Mouse (Mus musculus): ENCODE data around the gene Megf6. TPM values are rescaled to one million over a fixed set of nuclear protein-coding genes. Genes with fewer than 3 reads are reported as not detected.
A peak's percentile ranks its signal among the peaks of the same experiment; 100 is the strongest.

The Megf6 gene
- polyA plus RNA-seq, 1 experiment from 2014 or later, result 31.5 TPM

- Histone ChIP-seq H3K4me3 (no peak overlapping the region), H3K9me3 (replicated peaks) (no peaks in the 10 kb centered on the region)
Measured at GRCm38 (mm10) chr4:154262071-154262470, 91.5 kb downstream of the Megf6 start.

GRCm38 (mm10) chr4:154267511-154267910, 97.0 kb downstream of the Megf6 start:
- H3K36me3 ChIP-seq, result no peaks in the 10 kb centered on the region; the same call in 1 of the 2 replicates
- H3K9me3 ChIP-seq (replicated peaks), result no peaks in the 10 kb centered on the region
- no peaks in the 10 kb centered on the region; the same call in 1 of the 2 replicates for H3K4me1 ChIP-seq (replicated peaks)
- 75% methylated on average over 6 of the region's 6 CpGs for WGBS
- H3K27me3 ChIP-seq, result no peaks in the 10 kb centered on the region
- H3K4me3 ChIP-seq, result no peak overlapping the region
- no peak overlapping the region for H3K27ac ChIP-seq
- H3K9ac ChIP-seq, result no peak overlapping the region
- ATAC-seq (replicated peaks; ENCODE audit: insufficient number of reproducible peaks, insufficient read depth, low FRiP score, low read depth), result no peak
- H3K4me2 ChIP-seq, result no peak overlapping the region

More at GRCm38 (mm10) chr4:154262071-154262470, 91.5 kb downstream of the Megf6 start:
- Histone ChIP-seq H3K27ac (no peak overlapping the region), H3K36me3 (no peaks in the 10 kb centered on the region; the same call in 1 of the 2 replicates), H3K27me3 (no peaks in the 10 kb centered on the region), H3K4me1 (replicated peaks) (no peaks in the 10 kb centered on the region), H3K9ac (no peak overlapping the region), H3K4me2 (no peak overlapping the region)
- WGBS, result 31% methylated on average over 4 of the region's 4 CpGs
- no peak for ATAC-seq (replicated peaks; ENCODE audit: insufficient number of reproducible peaks, insufficient read depth, low FRiP score, low read depth)

GRCm38 (mm10) chr4:154269520-154269919, 99.0 kb downstream of the Megf6 start:
- H3K4me2 ChIP-seq, result no peak overlapping the region
- peak; percentile 32; the same call in 1 of the 2 replicates for ATAC-seq (replicated peaks; ENCODE audit: insufficient number of reproducible peaks, insufficient read depth, low FRiP score, low read depth)
- H3K27ac ChIP-seq, result no peak overlapping the region
- no peaks in the 10 kb centered on the region; the same call in 1 of the 2 replicates for H3K4me1 ChIP-seq (replicated peaks)
- no peaks in the 10 kb centered on the region for H3K9me3 ChIP-seq (replicated peaks)
- H3K27me3 ChIP-seq, result no peaks in the 10 kb centered on the region
- WGBS, result 43% methylated on average over 10 of the region's 10 CpGs
- no peaks in the 10 kb centered on the region; the same call in 1 of the 2 replicates for H3K36me3 ChIP-seq
- H3K4me3 ChIP-seq, result no peak overlapping the region
- H3K9ac ChIP-seq, result no peak overlapping the region

GRCm38 (mm10) chr4:154273000-154273399, 102.5 kb downstream of the Megf6 start:
- Histone ChIP-seq H3K9ac (no peak overlapping the region), H3K9me3 (replicated peaks) (no peaks in the 10 kb centered on the region), H3K36me3 (no peaks in the 10 kb centered on the region; the same call in 1 of the 2 replicates), H3K4me2 (no peak overlapping the region), H3K27ac (no peak overlapping the region), H3K4me3 (no peak overlapping the region), H3K4me1 (replicated peaks) (no peaks in the 10 kb centered on the region; the same call in 1 of the 2 replicates), H3K27me3 (no peaks in the 10 kb centered on the region)
- WGBS, result 51% methylated on average over 3 of the region's 3 CpGs
- no peak for ATAC-seq (replicated peaks; ENCODE audit: insufficient number of reproducible peaks, insufficient read depth, low FRiP score, low read depth)

- H3K27ac ChIP-seq, result no peak overlapping the region
Measured at GRCm38 (mm10) chr4:154279481-154279880, 109.0 kb downstream of the Megf6 start.

GRCm38 (mm10) chr4:154283671-154284070, 113.1 kb downstream of the Megf6 start:
- H3K4me3 ChIP-seq, result no peak overlapping the region
- H3K4me1 ChIP-seq (replicated peaks), result 0 out of 2 replicates have a peak, but pooled peaks cover 3% of the 10 kb centered on the region
- ATAC-seq (replicated peaks; ENCODE audit: insufficient number of reproducible peaks, insufficient read depth, low FRiP score, low read depth), result no peak
- WGBS, result 56% methylated on average over 7 of the region's 7 CpGs
- H3K27me3 ChIP-seq, result no peaks in the 10 kb centered on the region; the same call in 1 of the 2 replicates
- H3K27ac ChIP-seq, result no peak overlapping the region
- H3K36me3 ChIP-seq, result no peaks in the 10 kb centered on the region
- H3K9me3 ChIP-seq (replicated peaks), result no peaks in the 10 kb centered on the region
- no peak overlapping the region for H3K9ac ChIP-seq
- H3K4me2 ChIP-seq, result no peak overlapping the region

More at GRCm38 (mm10) chr4:154279481-154279880, 109.0 kb downstream of the Megf6 start:
- Histone ChIP-seq H3K27me3 (no peaks in the 10 kb centered on the region), H3K9ac (no peak overlapping the region), H3K4me2 (no peak overlapping the region), H3K9me3 (replicated peaks) (no peaks in the 10 kb centered on the region), H3K36me3 (no peaks in the 10 kb centered on the region), H3K4me1 (replicated peaks) (0 out of 2 replicates have a peak, but pooled peaks cover 3% of the 10 kb centered on the region), H3K4me3 (no peak overlapping the region)
- ATAC-seq (replicated peaks; ENCODE audit: insufficient number of reproducible peaks, insufficient read depth, low FRiP score, low read depth), result no peak
- 58% methylated on average over 9 of the region's 9 CpGs for WGBS

- ATAC-seq (replicated peaks; ENCODE audit: insufficient number of reproducible peaks, insufficient read depth, low FRiP score, low read depth), result peak; percentile 29; the same call in 1 of the 2 replicates
- H3K9ac ChIP-seq, result no peak overlapping the region
- H3K27me3 ChIP-seq, result peaks cover 2% of the 10 kb centered on the region
- 0 out of 2 replicates have a peak overlapping the region, but pooled peaks have one; percentile 39 for H3K27ac ChIP-seq
- H3K9me3 ChIP-seq (replicated peaks), result no peaks in the 10 kb centered on the region
- no peak overlapping the region for H3K4me2 ChIP-seq
- H3K4me3 ChIP-seq, result no peak overlapping the region
- H3K4me1 ChIP-seq (replicated peaks), result peaks cover 21% of the 10 kb centered on the region
- H3K36me3 ChIP-seq, result no peaks in the 10 kb centered on the region
- WGBS, result 34% methylated on average over 4 of the region's 4 CpGs
Measured at GRCm38 (mm10) chr4:154293735-154294201, 123.2 kb downstream of the Megf6 start.

GRCm38 (mm10) chr4:154294262-154294731, 123.8 kb downstream of the Megf6 start:
- Histone ChIP-seq H3K27ac (0 out of 2 replicates have a peak overlapping the region, but pooled peaks have one; percentile 39), H3K9ac (no peak overlapping the region), H3K9me3 (replicated peaks) (no peaks in the 10 kb centered on the region), H3K36me3 (no peaks in the 10 kb centered on the region), H3K4me2 (no peak overlapping the region), H3K27me3 (peaks cover 7% of the 10 kb centered on the region), H3K4me1 (replicated peaks) (peaks cover 21% of the 10 kb centered on the region), H3K4me3 (no peak overlapping the region)
- 41% methylated on average over 8 of the region's 8 CpGs for WGBS
- ATAC-seq (replicated peaks; ENCODE audit: insufficient number of reproducible peaks, insufficient read depth, low FRiP score, low read depth), result no peak

- H3K27me3 ChIP-seq, result peaks cover 32% of the 10 kb centered on the region
- H3K9ac ChIP-seq, result no peak overlapping the region
- peaks cover 35% of the 10 kb centered on the region for H3K4me1 ChIP-seq (replicated peaks)
- no peak overlapping the region for H3K27ac ChIP-seq
- no peaks in the 10 kb centered on the region for H3K9me3 ChIP-seq (replicated peaks)
- H3K4me2 ChIP-seq, result no peak overlapping the region
- H3K36me3 ChIP-seq, result no peaks in the 10 kb centered on the region
- H3K4me3 ChIP-seq, result no peak overlapping the region
- 34% methylated on average over 9 of the region's 9 CpGs for WGBS
- no peak for ATAC-seq (replicated peaks; ENCODE audit: insufficient number of reproducible peaks, insufficient read depth, low FRiP score, low read depth)
Measured at GRCm38 (mm10) chr4:154297761-154298160, 127.2 kb downstream of the Megf6 start.

- peaks cover 20% of the 10 kb centered on the region for H3K4me1 ChIP-seq (replicated peaks)
- H3K9me3 ChIP-seq (replicated peaks), result no peaks in the 10 kb centered on the region
- H3K9ac ChIP-seq, result peak overlapping the region; percentile 58
- H3K27me3 ChIP-seq, result peaks cover 33% of the 10 kb centered on the region
- ATAC-seq (replicated peaks; ENCODE audit: insufficient number of reproducible peaks, insufficient read depth, low FRiP score, low read depth), result 0 out of 2 replicates have a peak, but pooled peaks have one; percentile 39
- WGBS, result 1% methylated on average over 60 of the region's 66 CpGs
- no peak overlapping the region for H3K27ac ChIP-seq
- peak overlapping the region; percentile 96 for H3K4me2 ChIP-seq
- no peaks in the 10 kb centered on the region for H3K36me3 ChIP-seq
- H3K4me3 ChIP-seq, result peak overlapping the region; percentile 56
Measured at GRCm38 (mm10) chr4:154299541-154300271, 129.2 kb downstream of the Megf6 start.

- WGBS, result 22% methylated on average over 7 of the region's 7 CpGs
- no peak within 1 kb of the TSS for H3K4me2 ChIP-seq
- no peak within 1 kb of the TSS for H3K27ac ChIP-seq
- H3K4me3 ChIP-seq, result no peak within 1 kb of the TSS
- peaks cover 20% of the 10 kb centered on the region for H3K4me1 ChIP-seq (replicated peaks)
- peaks cover 33% of the 10 kb centered on the region for H3K27me3 ChIP-seq
- H3K36me3 ChIP-seq, result no peaks in the 10 kb centered on the region
- H3K9ac ChIP-seq, result no peak within 1 kb of the TSS
- H3K9me3 ChIP-seq (replicated peaks), result no peaks in the 10 kb centered on the region
- peak; percentile 21; the same call in 1 of the 2 replicates for ATAC-seq (replicated peaks; ENCODE audit: insufficient number of reproducible peaks, insufficient read depth, low FRiP score, low read depth)
Measured at GRCm38 (mm10) chr4:154301466-154301881, 130.9 kb downstream of the Megf6 start, which contains the start of gene Arhgef16. TSS of gene Arhgef16 (minus strand) at chr4:154301676.
